Mouse (Mus musculus): ENCODE results near the gene Cabp2.

DNA sequence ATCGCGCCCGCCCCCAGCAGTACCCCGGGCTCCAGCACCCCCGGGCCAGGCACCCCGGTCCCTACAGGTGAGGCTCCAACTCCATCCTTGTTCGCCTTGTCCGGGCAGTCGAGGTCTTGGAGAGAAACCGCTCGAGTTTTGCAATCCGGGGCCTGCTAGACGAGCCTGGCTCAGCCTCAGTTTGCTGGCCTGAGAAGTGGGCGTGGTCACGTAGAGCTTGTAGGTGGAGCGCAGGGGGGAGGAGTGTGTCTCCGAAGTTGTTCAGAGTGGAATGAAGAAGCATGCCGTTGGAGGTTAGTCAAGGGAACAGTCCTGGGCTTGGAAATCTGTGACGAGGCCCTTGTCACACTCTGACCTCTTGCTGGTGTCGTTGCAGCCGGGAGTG, 16.1 kb downstream of the Cabp2 start:
- TF ChIP-seq CTCF (IDR thresholded peaks at IDR 0.05; ENCODE audit: borderline replicate concordance, insufficient read depth, low read length) = no peak
- TF ChIP-seq POLR2A (IDR thresholded peaks at IDR 0.05; ENCODE audit: low read depth, low read length) = peak; percentile 1; the same call in 1 of the 2 replicates
